In genomic region chr4:144988443-144989206, GRCm38 (mm10) we compare ENCODE assay signal across 11 mouse cellular contexts.
DNase-seq lines count a peak whose midpoint lies in the region; ATAC-seq and TF ChIP-seq lines count a peak whose summit lies in the region.
"Had no signal": no experiment of that assay in that cellular context is flagged by ENCODE, and none has a peak within 500 bp of the region (broad histone marks: within the 10 kb centered on the region; RNA-seq: fewer than 3 reads in every experiment).

No protein-coding gene starts in this region.

- no peak overlapping the region for H3K27ac ChIP-seq in lung, postnatal 0 days (ENCODE audit: low read length)
- peak overlapping the region; percentile 17; the same call in 1 of the 2 replicates for H3K27ac ChIP-seq in embryonic facial prominence, embryonic 14.5 days (replicated peaks; ENCODE audit: low read depth, low read length)
- no peak overlapping the region for H3K27ac ChIP-seq in intestine, embryonic 15.5 days

- peaks cover 9% of the 10 kb centered on the region; the same call in 1 of the 2 replicates for H3K4me1 ChIP-seq in lung, postnatal 0 days (ENCODE audit: insufficient read depth, low read depth, low read length)
- H3K4me1 ChIP-seq in embryonic facial prominence, embryonic 14.5 days (ENCODE audit: control insufficient read depth, insufficient read depth, low read length): peaks cover 34% of the 10 kb centered on the region
- peaks cover 8% of the 10 kb centered on the region for H3K4me1 ChIP-seq in intestine, embryonic 15.5 days (replicated peaks)

- no peak for ATAC-seq in lung, postnatal 0 days
- peak; percentile 26; the same call in 1 of the 2 replicates for ATAC-seq in embryonic facial prominence, embryonic 14.5 days (ENCODE audit: low read depth)
- ATAC-seq in neutrophil, adult 5-6 weeks (ENCODE audit: extremely low read depth, insufficient number of reproducible peaks, low FRiP score, poor library complexity, severe bottlenecking): 0 out of 2 replicates have a peak, but pooled peaks have one; percentile 21
- ATAC-seq in intestine, embryonic 15.5 days: no peak

- no peak for TF ChIP-seq CTCF in lung, postnatal 0 days (IDR thresholded peaks at IDR 0.05)

- H3K4me3 ChIP-seq in lung, postnatal 0 days (ENCODE audit: low read depth, low read length): no peak overlapping the region
- H3K4me3 ChIP-seq in embryonic facial prominence, embryonic 14.5 days (ENCODE audit: low read depth, low read length): no peak overlapping the region
- no peak overlapping the region for H3K4me3 ChIP-seq in intestine, embryonic 15.5 days (replicated peaks)

- H3K36me3 ChIP-seq in lung, postnatal 0 days (ENCODE audit: insufficient read depth, low read length): no peaks in the 10 kb centered on the region
- no peaks in the 10 kb centered on the region for H3K36me3 ChIP-seq in embryonic facial prominence, embryonic 14.5 days (ENCODE audit: control insufficient read depth, insufficient read depth, low read length)
- no peaks in the 10 kb centered on the region for H3K36me3 ChIP-seq in intestine, embryonic 15.5 days

- no peak overlapping the region for H3K4me2 ChIP-seq in lung, postnatal 0 days (replicated peaks; ENCODE audit: low read depth, low read length)
- H3K4me2 ChIP-seq in embryonic facial prominence, embryonic 14.5 days (ENCODE audit: low read depth, low read length): no peak overlapping the region
- no peak overlapping the region for H3K4me2 ChIP-seq in intestine, embryonic 15.5 days (replicated peaks)

- no peak overlapping the region for H3K9ac ChIP-seq in lung, postnatal 0 days (replicated peaks; ENCODE audit: low read depth)
- no peak overlapping the region for H3K9ac ChIP-seq in embryonic facial prominence, embryonic 14.5 days (ENCODE audit: low read depth, low read length)
- H3K9ac ChIP-seq in intestine, embryonic 15.5 days: no peak overlapping the region

- H3K9me3 ChIP-seq in lung, postnatal 0 days (ENCODE audit: low read length): no peaks in the 10 kb centered on the region
- H3K9me3 ChIP-seq in embryonic facial prominence, embryonic 14.5 days (ENCODE audit: control insufficient read depth, low read length): no peaks in the 10 kb centered on the region
- no peaks in the 10 kb centered on the region for H3K9me3 ChIP-seq in intestine, embryonic 15.5 days

- WGBS in lung, postnatal 0 days: 74% methylated on average over 5 of the region's 5 CpGs
- WGBS in embryonic facial prominence, embryonic 14.5 days: 31% methylated on average over 5 of the region's 5 CpGs
- WGBS in intestine, embryonic 15.5 days: 57% methylated on average over 5 of the region's 5 CpGs

- DNase-seq in lung, postnatal 0 days (ENCODE audit: low spot score): no peak
- DNase-seq in lung, postnatal 4 days: no peak
- DNase-seq in embryonic facial prominence, embryonic 14.5 days (ENCODE audit: low spot score): peak; percentile 85
- peak; percentile 44 for DNase-seq in kidney, postnatal 10 days
- no peak for DNase-seq in layer of hippocampus, adult 9-10 months (ENCODE audit: low spot score)
- DNase-seq: adrenal gland, adult 8-10 months; heart, postnatal 14 days; right cerebral cortex, postnatal 4 days; thymus, adult 2 months had no signal

- 0 out of 2 replicates have a peak, but pooled peaks have one; percentile 18 for TF ChIP-seq EP300 in lung, postnatal 0 days (IDR thresholded peaks at IDR 0.05)

- H3K27me3 ChIP-seq in lung, postnatal 0 days (replicated peaks; ENCODE audit: insufficient read depth, low read length): no peaks in the 10 kb centered on the region
- H3K27me3 ChIP-seq in embryonic facial prominence, embryonic 14.5 days (replicated peaks; ENCODE audit: control insufficient read depth, insufficient read depth, low read length): no peaks in the 10 kb centered on the region
- no peaks in the 10 kb centered on the region for H3K27me3 ChIP-seq in intestine, embryonic 15.5 days (replicated peaks)

Comparison
In these comparisons a context has a peak if more than half of its experiments do, and no peak if none do; other contexts are left out.
1. ATAC-seq: peak in embryonic facial prominence, embryonic 14.5 days (single experiment) and neutrophil, adult 5-6 weeks (single experiment); none in lung, postnatal 0 days (single experiment) and intestine, embryonic 15.5 days (single experiment).
2. DNase-seq: peak in embryonic facial prominence, embryonic 14.5 days (single experiment) and kidney, postnatal 10 days (single experiment); none in lung, postnatal 0 days (single experiment), lung, postnatal 4 days (0 of 2) and layer of hippocampus, adult 9-10 months (single experiment).